Mouse (Mus musculus) limb, embryonic 13.5 days (tissue): ENCODE data around the gene Tmem86b. TPM values are rescaled to one million over a fixed set of nuclear protein-coding genes. Genes with fewer than 3 reads are reported as not detected.
A peak's percentile ranks its signal among the peaks of the same experiment; 100 is the strongest.

Experiments
- ATAC-seq: fragments of 200-750 bp; cut with Nextera tagmentation; 2 replicates; pipeline ENCODE4 v1.8.0; 2017; ENCODE audit warnings: low read depth, moderate number of reproducible peaks, moderate TSS enrichment; ENCODE audit not compliant: low FRiP score
- H3K27ac ChIP-seq: fragments of 300-500 bp; sonication (generic); 2 replicates; pipeline ENCODE4 v1.5.1; 2015; ENCODE audit warnings: inconsistent platforms, mild to moderate bottlenecking, moderate library complexity
- H3K27me3 ChIP-seq: fragments of 300-500 bp; sonication (generic); 2 replicates; pipeline ENCODE4 v1.6.1; 2015; ENCODE audit warnings: mild to moderate bottlenecking, inconsistent platforms
- H3K36me3 ChIP-seq: fragments of 300-500 bp; sonication (generic); 2 replicates; pipeline ENCODE4 v1.6.1; 2015; ENCODE audit warnings: inconsistent platforms, mild to moderate bottlenecking, moderate library complexity
- H3K4me1 ChIP-seq: fragments of 300-500 bp; sonication (generic); 2 replicates; pipeline ENCODE4 v1.6.1; 2015; ENCODE audit warnings: inconsistent platforms
- H3K4me2 ChIP-seq: fragments of 300-500 bp; sonication (generic); replicated peaks from 2 replicates; pipeline ENCODE4 v1.6.1; 2015; ENCODE audit warnings: inconsistent platforms, mild to moderate bottlenecking, moderate library complexity
- H3K4me3 ChIP-seq: fragments of 300-500 bp; sonication (generic); 2 replicates; pipeline ENCODE4 v1.5.1; 2015; ENCODE audit warnings: moderate library complexity, mild to moderate bottlenecking, inconsistent platforms
- H3K9ac ChIP-seq: fragments of 300-500 bp; sonication (generic); 2 replicates; pipeline ENCODE4 v1.6.1; 2015; ENCODE audit warnings: mild to moderate bottlenecking, inconsistent platforms
- H3K9me3 ChIP-seq: fragments of 300-500 bp; sonication (generic); 2 replicates; pipeline ENCODE4 v1.6.1; 2016; ENCODE audit warnings: inconsistent platforms
- WGBS: fragments of 180-500 bp; shearing (Covaris S2); methylation state at CpG from one replicate; pipeline ENCODE4 v1.1.7; 2015; 5-methylcytosine and 5-hydroxymethylcytosine counted together
- polyA plus RNA-seq: library from polyadenylated mRNA; unstranded; fragments of >200 nt; fragmentation: Nextera tagmentation; extraction: Ambion mirVana; gene quantifications from 2 replicates; pipeline ENCODE4 v1.2.1, GENCODE M21; 2015

Tmem86b gene
- 1.2 and 1.3 TPM in 2 replicates for polyA plus RNA-seq

- no peak within 1 kb of the TSS for H3K4me3 ChIP-seq
- H3K9ac ChIP-seq: no peak within 1 kb of the TSS
- H3K27ac ChIP-seq: no peak within 1 kb of the TSS
- H3K36me3 ChIP-seq: peaks cover 74% of the 10 kb centered on the region
- no peak within 1 kb of the TSS for H3K4me2 ChIP-seq
- H3K27me3 ChIP-seq: no peaks in the 10 kb centered on the region
- H3K4me1 ChIP-seq: no peaks in the 10 kb centered on the region
- no peak for ATAC-seq
- 92% methylated on average over 4 of the region's 4 CpGs for WGBS
- H3K9me3 ChIP-seq: no peaks in the 10 kb centered on the region
Measured at GRCm38 (mm10) chr7:4631031-4631430, at the start of gene Tmem86b. TSS of gene Tmem86b (minus strand) at chr7:4631422.

- Histone ChIP-seq H3K9ac (no peak overlapping the region), H3K4me1 (no peaks in the 10 kb centered on the region), H3K9me3 (no peaks in the 10 kb centered on the region), H3K4me3 (no peak overlapping the region), H3K27me3 (no peaks in the 10 kb centered on the region), H3K4me2 (no peak overlapping the region), H3K36me3 (peaks cover 84% of the 10 kb centered on the region), H3K27ac (no peak overlapping the region)
- 83% methylated on average over 7 of the region's 7 CpGs for WGBS
- no peak for ATAC-seq
Measured at GRCm38 (mm10) chr7:4675200-4675599, 44.0 kb upstream of the Tmem86b start.

GRCm38 (mm10) chr7:4674114-4674731, 43.0 kb upstream of the Tmem86b start:
- H3K27ac ChIP-seq: no peak overlapping the region
- no peaks in the 10 kb centered on the region for H3K27me3 ChIP-seq
- no peaks in the 10 kb centered on the region for H3K4me1 ChIP-seq
- no peaks in the 10 kb centered on the region for H3K9me3 ChIP-seq
- H3K36me3 ChIP-seq: peaks cover 79% of the 10 kb centered on the region
- no peak overlapping the region for H3K4me2 ChIP-seq
- no peak overlapping the region for H3K4me3 ChIP-seq
- no peak overlapping the region for H3K9ac ChIP-seq
- no peak for ATAC-seq
- WGBS: 89% methylated on average over 12 of the region's 12 CpGs

GRCm38 (mm10) chr7:4671956-4672355, 40.7 kb upstream of the Tmem86b start:
- Histone ChIP-seq H3K9ac (0 out of 2 replicates have a peak overlapping the region, but pooled peaks have one; percentile 4), H3K36me3 (peaks cover 81% of the 10 kb centered on the region), H3K4me2 (no peak overlapping the region), H3K4me3 (no peak overlapping the region), H3K4me1 (no peaks in the 10 kb centered on the region), H3K9me3 (no peaks in the 10 kb centered on the region), H3K27ac (peak overlapping the region; percentile 33; the same call in 1 of the 2 replicates), H3K27me3 (no peaks in the 10 kb centered on the region)
- ATAC-seq: peak; percentile 57; the same call in 1 of the 2 replicates
- WGBS: 62% methylated on average over 4 of the region's 4 CpGs

- peaks cover 81% of the 10 kb centered on the region for H3K36me3 ChIP-seq
- H3K4me1 ChIP-seq: no peaks in the 10 kb centered on the region
- H3K9me3 ChIP-seq: no peaks in the 10 kb centered on the region
- ATAC-seq: no peak
- no peaks in the 10 kb centered on the region for H3K27me3 ChIP-seq
- 92% methylated on average over 8 of the region's 8 CpGs for WGBS
- no peak overlapping the region for H3K4me2 ChIP-seq
- H3K4me3 ChIP-seq: no peak overlapping the region
- no peak overlapping the region for H3K9ac ChIP-seq
- no peak overlapping the region for H3K27ac ChIP-seq
Measured at GRCm38 (mm10) chr7:4670655-4671255, 39.5 kb upstream of the Tmem86b start.

GRCm38 (mm10) chr7:4669156-4669555, 37.9 kb upstream of the Tmem86b start:
- Histone ChIP-seq H3K4me2 (no peak overlapping the region), H3K27me3 (no peaks in the 10 kb centered on the region), H3K4me3 (no peak overlapping the region), H3K9ac (no peak overlapping the region), H3K27ac (no peak overlapping the region), H3K9me3 (no peaks in the 10 kb centered on the region), H3K36me3 (peaks cover 80% of the 10 kb centered on the region), H3K4me1 (no peaks in the 10 kb centered on the region)
- ATAC-seq: no peak
- WGBS: 95% methylated on average over 9 of the region's 9 CpGs

GRCm38 (mm10) chr7:4668506-4668905, 37.3 kb upstream of the Tmem86b start:
- no peak overlapping the region for H3K9ac ChIP-seq
- no peaks in the 10 kb centered on the region for H3K9me3 ChIP-seq
- no peak for ATAC-seq
- H3K27ac ChIP-seq: no peak overlapping the region
- H3K36me3 ChIP-seq: peaks cover 77% of the 10 kb centered on the region
- H3K4me1 ChIP-seq: no peaks in the 10 kb centered on the region
- 94% methylated on average over 8 of the region's 8 CpGs for WGBS
- H3K4me3 ChIP-seq: no peak overlapping the region
- H3K4me2 ChIP-seq: no peak overlapping the region
- no peaks in the 10 kb centered on the region for H3K27me3 ChIP-seq

GRCm38 (mm10) chr7:4666871-4667270, 35.6 kb upstream of the Tmem86b start:
- Histone ChIP-seq H3K4me2 (no peak overlapping the region), H3K27me3 (no peaks in the 10 kb centered on the region), H3K9me3 (no peaks in the 10 kb centered on the region), H3K4me1 (no peaks in the 10 kb centered on the region), H3K27ac (no peak overlapping the region), H3K4me3 (no peak overlapping the region), H3K36me3 (peaks cover 78% of the 10 kb centered on the region), H3K9ac (no peak overlapping the region)
- ATAC-seq: no peak
- WGBS: 95% methylated on average over 5 of the region's 5 CpGs

GRCm38 (mm10) chr7:4663742-4664141, 32.5 kb upstream of the Tmem86b start:
- peaks cover 12% of the 10 kb centered on the region for H3K4me1 ChIP-seq
- H3K9ac ChIP-seq: no peak overlapping the region
- H3K27me3 ChIP-seq: no peaks in the 10 kb centered on the region
- WGBS: 86% methylated on average over 2 of the region's 2 CpGs
- no peak overlapping the region for H3K27ac ChIP-seq
- H3K36me3 ChIP-seq: peaks cover 59% of the 10 kb centered on the region
- H3K4me3 ChIP-seq: no peak overlapping the region
- no peaks in the 10 kb centered on the region for H3K9me3 ChIP-seq
- H3K4me2 ChIP-seq: no peak overlapping the region
- ATAC-seq: no peak

GRCm38 (mm10) chr7:4663179-4663578, 32.0 kb upstream of the Tmem86b start:
- Histone ChIP-seq H3K4me3 (no peak overlapping the region), H3K27ac (no peak overlapping the region), H3K9me3 (no peaks in the 10 kb centered on the region), H3K4me1 (peaks cover 12% of the 10 kb centered on the region), H3K27me3 (no peaks in the 10 kb centered on the region), H3K4me2 (no peak overlapping the region), H3K36me3 (peaks cover 53% of the 10 kb centered on the region), H3K9ac (no peak overlapping the region)
- WGBS: 69% methylated on average over 8 of the region's 8 CpGs
- no peak for ATAC-seq

GRCm38 (mm10) chr7:4659911-4660443, 28.8 kb upstream of the Tmem86b start:
- peak overlapping the region; percentile 87 for H3K4me3 ChIP-seq
- 61% methylated on average over 3 of the region's 3 CpGs for WGBS
- peaks cover 42% of the 10 kb centered on the region for H3K4me1 ChIP-seq
- peak overlapping the region; percentile 96 for H3K27ac ChIP-seq
- peaks cover 25% of the 10 kb centered on the region for H3K36me3 ChIP-seq
- H3K9ac ChIP-seq: peak overlapping the region; percentile 97
- no peak for ATAC-seq
- no peaks in the 10 kb centered on the region for H3K9me3 ChIP-seq
- no peaks in the 10 kb centered on the region for H3K27me3 ChIP-seq
- peak overlapping the region; percentile 98 for H3K4me2 ChIP-seq

- Histone ChIP-seq H3K27me3 (no peaks in the 10 kb centered on the region), H3K4me2 (peak within 1 kb of the TSS; percentile 98), H3K9ac (peak within 1 kb of the TSS; percentile 97), H3K4me1 (peaks cover 45% of the 10 kb centered on the region), H3K9me3 (no peaks in the 10 kb centered on the region), H3K4me3 (peak within 1 kb of the TSS; percentile 87), H3K36me3 (peaks cover 20% of the 10 kb centered on the region), H3K27ac (peak within 1 kb of the TSS; percentile 96)
- ATAC-seq: peak; percentile 98
- WGBS: under 1% methylated on average over 54 of the region's 54 CpGs
Measured at GRCm38 (mm10) chr7:4658912-4659551, 27.8 kb upstream of the Tmem86b start, which contains the start of gene Ppp6r1. TSS of gene Ppp6r1 (minus strand) at chr7:4659019.
